Mouse (Mus musculus) liver, embryonic 15.5 days (tissue): ENCODE results near the gene Tbc1d16. TPM values are rescaled to one million over a fixed set of nuclear protein-coding genes. Genes with fewer than 3 reads are reported as not detected.

Experiments
- ATAC-seq: fragments of 200-750 bp; cut with Nextera tagmentation; 2 replicates; pipeline ENCODE4 v1.8.0; 2017; ENCODE audit warnings: moderate number of reproducible peaks, mild to moderate bottlenecking, moderate library complexity; ENCODE audit not compliant: insufficient read depth
- H3K27ac ChIP-seq: fragments of 300-500 bp; sonication (generic); replicated peaks from 2 replicates; pipeline ENCODE4 v1.5.1; 2015; ENCODE audit warnings: mild to moderate bottlenecking, inconsistent platforms
- H3K27me3 ChIP-seq: fragments of 300-500 bp; sonication (generic); 2 replicates; pipeline ENCODE4 v1.6.1; 2015; ENCODE audit warnings: mild to moderate bottlenecking, inconsistent platforms
- H3K36me3 ChIP-seq: fragments of 300-500 bp; sonication (generic); replicated peaks from 2 replicates; pipeline ENCODE4 v1.6.1; 2015; ENCODE audit warnings: moderate library complexity, mild to moderate bottlenecking, inconsistent platforms
- H3K4me1 ChIP-seq: fragments of 300-500 bp; sonication (generic); replicated peaks from 2 replicates; pipeline ENCODE4 v1.6.1; 2015; ENCODE audit warnings: inconsistent platforms
- H3K4me2 ChIP-seq: fragments of 300-500 bp; sonication (generic); 2 replicates; pipeline ENCODE4 v1.6.1; 2015; ENCODE audit warnings: moderate library complexity, mild to moderate bottlenecking, inconsistent platforms
- H3K4me3 ChIP-seq: fragments of 300-500 bp; sonication (generic); replicated peaks from 2 replicates; pipeline ENCODE4 v1.5.1; 2015; ENCODE audit warnings: mild to moderate bottlenecking, inconsistent platforms
- H3K9ac ChIP-seq: fragments of 300-500 bp; sonication (generic); 2 replicates; pipeline ENCODE4 v1.6.1; 2015; ENCODE audit warnings: moderate library complexity, mild to moderate bottlenecking, inconsistent platforms
- H3K9me3 ChIP-seq: fragments of 300-500 bp; sonication (generic); replicated peaks from 2 replicates; pipeline ENCODE4 v1.6.1; 2016; ENCODE audit warnings: inconsistent platforms
- WGBS: fragments of 180-500 bp; shearing (Covaris S2); methylation state at CpG from one replicate; pipeline ENCODE4 v1.1.7; 2015; ENCODE audit warnings: mixed read lengths; ENCODE audit not compliant: insufficient replicate concordance; 5-methylcytosine and 5-hydroxymethylcytosine counted together
- polyA plus RNA-seq: library from polyadenylated mRNA; unstranded; fragments of >200 nt; fragmentation: Nextera tagmentation; extraction: Ambion mirVana; gene quantifications from 2 replicates; pipeline ENCODE4 v1.2.1, GENCODE M21; 2015

Gene Tbc1d16
- polyA plus RNA-seq, 1 experiment from 2014 or later, result 1.6 TPM

- Histone ChIP-seq H3K27ac (no peak overlapping the region), H3K9me3 (no peaks in the 10 kb centered on the region), H3K27me3 (no peaks in the 10 kb centered on the region), H3K4me1 (peaks cover 16% of the 10 kb centered on the region; the same call in 1 of the 2 replicates), H3K9ac (no peak overlapping the region), H3K36me3 (no peaks in the 10 kb centered on the region), H3K4me3 (no peak overlapping the region), H3K4me2 (no peak overlapping the region)
- 44% methylated on average over 25 of the region's 25 CpGs for WGBS
- ATAC-seq, result no peak
Observed at GRCm38 (mm10) chr11:119186989-119187799, 41.1 kb downstream of the Tbc1d16 start.

- 60% methylated on average over 3 of the region's 3 CpGs for WGBS
- no peaks in the 10 kb centered on the region for H3K27me3 ChIP-seq
- H3K4me3 ChIP-seq, result no peak overlapping the region
Observed at GRCm38 (mm10) chr11:119186381-119186780, 41.9 kb downstream of the Tbc1d16 start.

GRCm38 (mm10) chr11:119183684-119184310 lies 44.5 kb downstream of the Tbc1d16 start:
- Histone ChIP-seq H3K4me3 (no peak overlapping the region), H3K36me3 (no peaks in the 10 kb centered on the region), H3K27ac (no peak overlapping the region), H3K4me1 (peaks cover 9% of the 10 kb centered on the region; the same call in 1 of the 2 replicates), H3K27me3 (no peaks in the 10 kb centered on the region), H3K4me2 (no peak overlapping the region), H3K9ac (no peak overlapping the region), H3K9me3 (no peaks in the 10 kb centered on the region)
- WGBS, result 60% methylated on average over 15 of the region's 15 CpGs
- ATAC-seq, result no peak

More at GRCm38 (mm10) chr11:119186381-119186780, 41.9 kb downstream of the Tbc1d16 start:
- H3K9ac ChIP-seq, result no peak overlapping the region
- peaks cover 16% of the 10 kb centered on the region; the same call in 1 of the 2 replicates for H3K4me1 ChIP-seq
- H3K36me3 ChIP-seq, result no peaks in the 10 kb centered on the region
- no peak overlapping the region for H3K27ac ChIP-seq
- H3K9me3 ChIP-seq, result no peaks in the 10 kb centered on the region
- ATAC-seq, result no peak
- H3K4me2 ChIP-seq, result no peak overlapping the region

GRCm38 (mm10) chr11:119181861-119182395 lies 46.4 kb downstream of the Tbc1d16 start:
- no peak for ATAC-seq
- 75% methylated on average over 12 of the region's 12 CpGs for WGBS
- H3K27ac ChIP-seq, result no peak overlapping the region
- no peaks in the 10 kb centered on the region for H3K27me3 ChIP-seq
- H3K4me2 ChIP-seq, result no peak overlapping the region
- H3K9ac ChIP-seq, result no peak overlapping the region
- H3K9me3 ChIP-seq, result no peaks in the 10 kb centered on the region
- no peak overlapping the region for H3K4me3 ChIP-seq
- H3K4me1 ChIP-seq, result 0 out of 2 replicates have a peak, but pooled peaks cover 5% of the 10 kb centered on the region
- H3K36me3 ChIP-seq, result no peaks in the 10 kb centered on the region

GRCm38 (mm10) chr11:119180824-119181582 lies 47.3 kb downstream of the Tbc1d16 start:
- no peaks in the 10 kb centered on the region for H3K9me3 ChIP-seq
- H3K9ac ChIP-seq, result no peak overlapping the region
- no peak for ATAC-seq
- no peak overlapping the region for H3K4me2 ChIP-seq
- no peak overlapping the region for H3K27ac ChIP-seq
- WGBS, result 69% methylated on average over 14 of the region's 14 CpGs
- H3K36me3 ChIP-seq, result no peaks in the 10 kb centered on the region
- H3K27me3 ChIP-seq, result no peaks in the 10 kb centered on the region
- no peak overlapping the region for H3K4me3 ChIP-seq
- H3K4me1 ChIP-seq, result 0 out of 2 replicates have a peak, but pooled peaks cover 5% of the 10 kb centered on the region

- no peak overlapping the region for H3K27ac ChIP-seq
- WGBS, result 64% methylated on average over 8 of the region's 8 CpGs
Observed at GRCm38 (mm10) chr11:119178317-119178716, 50.0 kb downstream of the Tbc1d16 start.

DNA sequence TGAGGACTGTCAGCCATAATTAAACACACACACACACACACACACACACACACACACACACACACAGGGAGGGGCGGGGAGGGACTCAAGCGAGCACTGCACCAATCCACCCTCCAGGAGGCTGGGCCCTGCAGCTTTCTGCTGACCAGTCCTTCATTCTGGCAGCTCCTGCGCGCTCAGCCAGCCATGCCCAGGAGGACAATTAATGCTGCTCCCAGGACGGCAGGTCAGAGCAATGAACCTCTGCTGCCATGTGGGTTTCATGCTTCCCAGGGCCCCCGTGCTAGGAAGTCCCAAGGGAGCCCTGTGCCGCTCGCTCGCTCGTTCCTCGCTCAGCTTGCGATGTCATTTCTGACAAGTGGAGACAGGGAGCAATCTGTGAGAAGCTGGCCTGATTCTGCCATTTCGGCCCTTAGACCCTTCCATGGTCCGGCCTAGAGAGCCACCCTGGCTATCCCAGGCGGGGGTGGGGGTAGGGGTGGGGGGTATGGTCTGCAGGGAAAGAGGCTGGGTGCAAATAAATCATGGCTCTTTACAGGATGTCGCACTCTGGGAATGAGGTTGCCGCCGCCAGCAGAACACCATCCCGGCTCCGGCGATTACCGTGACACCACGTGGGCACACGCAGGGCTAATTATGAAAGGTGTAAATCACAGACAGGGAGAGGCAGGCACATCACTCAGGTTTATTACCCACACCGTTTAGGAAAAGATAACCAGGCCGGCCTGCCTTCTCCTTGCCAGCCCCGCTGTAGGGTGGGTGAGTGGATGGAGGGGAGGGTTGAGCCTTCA lies 51.7 kb downstream of the Tbc1d16 start:
- Histone ChIP-seq H3K4me2 (no peak overlapping the region), H3K27me3 (no peaks in the 10 kb centered on the region), H3K9ac (no peak overlapping the region), H3K36me3 (no peaks in the 10 kb centered on the region), H3K27ac (no peak overlapping the region), H3K4me3 (no peak overlapping the region), H3K9me3 (no peaks in the 10 kb centered on the region), H3K4me1 (no peaks in the 10 kb centered on the region)
- ATAC-seq, result no peak
- 80% methylated on average over 27 of the region's 27 CpGs for whole genome bisulfite sequencing

More at GRCm38 (mm10) chr11:119178317-119178716, 50.0 kb downstream of the Tbc1d16 start:
- Histone ChIP-seq H3K4me2 (no peak overlapping the region), H3K36me3 (no peaks in the 10 kb centered on the region), H3K4me1 (no peaks in the 10 kb centered on the region), H3K9me3 (no peaks in the 10 kb centered on the region), H3K4me3 (no peak overlapping the region), H3K9ac (no peak overlapping the region), H3K27me3 (no peaks in the 10 kb centered on the region)
- ATAC-seq, result no peak

DNA sequence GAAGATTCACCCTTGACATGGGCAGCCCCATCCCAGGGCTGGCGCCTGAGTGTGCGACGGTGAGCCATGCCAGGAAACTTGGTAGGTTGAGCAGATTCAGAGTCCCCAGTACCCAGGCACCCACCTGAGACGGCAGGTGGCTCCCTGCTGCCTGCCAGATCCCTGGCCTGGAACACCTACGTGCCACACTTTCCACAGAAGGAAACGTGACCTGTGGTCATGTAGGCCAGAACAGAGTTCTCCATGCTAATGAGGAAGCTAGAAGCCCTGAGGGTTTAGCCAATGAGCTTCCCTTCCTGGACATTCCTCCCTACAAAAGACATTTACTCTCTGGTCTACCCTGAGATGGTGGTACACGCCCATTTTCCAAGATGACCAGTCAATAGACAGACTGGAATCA lies 56.7 kb downstream of the Tbc1d16 start:
- no peaks in the 10 kb centered on the region for H3K36me3 ChIP-seq
- H3K4me2 ChIP-seq, result no peak overlapping the region
- no peaks in the 10 kb centered on the region for H3K9me3 ChIP-seq
- H3K4me1 ChIP-seq, result no peaks in the 10 kb centered on the region
- H3K27me3 ChIP-seq, result no peaks in the 10 kb centered on the region
- ATAC-seq, result no peak
- H3K9ac ChIP-seq, result no peak overlapping the region
- H3K27ac ChIP-seq, result no peak overlapping the region
- no peak overlapping the region for H3K4me3 ChIP-seq
- 68% methylated on average over 7 of the region's 7 CpGs for WGBS

- Histone ChIP-seq H3K9me3 (no peaks in the 10 kb centered on the region), H3K4me2 (no peak overlapping the region), H3K27me3 (no peaks in the 10 kb centered on the region), H3K36me3 (no peaks in the 10 kb centered on the region), H3K27ac (no peak overlapping the region), H3K9ac (no peak overlapping the region), H3K4me3 (no peak overlapping the region), H3K4me1 (no peaks in the 10 kb centered on the region)
- no peak for ATAC-seq
- 49% methylated on average over 1 of the region's 1 CpGs for WGBS
Observed at GRCm38 (mm10) chr11:119168851-119169250, 59.4 kb downstream of the Tbc1d16 start.

DNA sequence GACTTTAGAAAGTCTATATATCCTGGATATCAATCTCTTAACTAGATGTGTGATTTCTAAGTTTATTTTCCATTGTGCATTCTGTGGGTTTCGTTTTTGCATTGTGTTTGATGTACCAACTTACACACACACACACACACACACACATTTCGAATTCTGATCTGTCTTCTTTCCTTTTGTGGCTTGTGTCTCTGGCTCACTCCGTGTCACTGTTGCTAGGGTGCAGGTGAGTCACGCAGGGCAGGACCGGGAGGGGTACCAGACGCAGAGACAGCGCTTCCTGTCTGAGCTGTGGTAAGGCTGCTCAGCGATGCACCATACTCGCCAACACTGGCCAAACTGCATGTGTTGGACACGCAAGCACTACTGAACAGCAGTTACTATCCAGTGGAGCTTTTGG lies 62.3 kb downstream of the Tbc1d16 start:
- Histone ChIP-seq H3K4me2 (no peak overlapping the region), H3K9me3 (no peaks in the 10 kb centered on the region), H3K9ac (no peak overlapping the region)

More for the DNA sequence above, 62.3 kb downstream of the Tbc1d16 start:
- no peaks in the 10 kb centered on the region for H3K27me3 ChIP-seq
- 39% methylated on average over 10 of the region's 10 CpGs for WGBS
- H3K4me3 ChIP-seq, result no peak overlapping the region
- H3K4me1 ChIP-seq, result no peaks in the 10 kb centered on the region
- H3K27ac ChIP-seq, result no peak overlapping the region
- H3K36me3 ChIP-seq, result no peaks in the 10 kb centered on the region
- ATAC-seq, result no peak
